Mouse (Mus musculus): ENCODE data around the gene Maml2.

DNA sequence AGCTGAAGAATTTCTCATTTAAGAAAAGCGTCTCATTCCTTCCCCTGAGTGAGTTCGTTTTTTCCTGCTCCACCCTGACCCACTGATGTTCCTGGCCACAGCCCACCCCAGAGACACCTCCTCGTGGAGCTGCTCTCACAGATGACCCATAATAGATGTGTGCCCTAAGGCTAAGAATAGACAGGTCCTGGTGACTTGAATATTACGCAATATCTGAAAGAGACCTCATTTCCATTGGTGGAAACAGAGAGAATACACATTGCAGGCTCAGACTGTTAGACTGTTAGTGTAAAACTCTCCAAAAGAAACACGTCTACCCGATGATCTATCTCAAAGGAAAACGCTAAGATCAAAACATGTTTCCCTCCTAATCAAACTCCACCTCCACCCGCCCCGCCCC lies 391.2 kb downstream of the Maml2 start:
- TF ChIP-seq TCF12 (IDR thresholded peaks at IDR 0.05; ENCODE audit: insufficient read depth, poor library complexity, severe bottlenecking) (no peak), POLR2A (IDR thresholded peaks at IDR 0.05; ENCODE audit: insufficient read length, low read depth) (no peak), E2F4 (IDR thresholded peaks at IDR 0.05; ENCODE audit: insufficient read depth) (no peak)
